Mouse (Mus musculus) small intestine, adult 2 months (tissue): ENCODE results near the gene Lmx1a. TPM values are rescaled to one million over a fixed set of nuclear protein-coding genes. Genes with fewer than 3 reads are reported as not detected.

Experiments used
- H3K27ac ChIP-seq: fragments of 200-500 bp; 2 replicates; pipeline ENCODE4 v1.5.1; 2012; ENCODE audit warnings: low read depth, low read length, control low read depth, inconsistent platforms; ENCODE audit not compliant: insufficient read depth
- H3K27me3 ChIP-seq: fragments of 200-500 bp; 2 replicates; pipeline ENCODE4 v1.6.1; 2012; ENCODE audit warnings: mild to moderate bottlenecking, moderate library complexity, low read length, inconsistent platforms; ENCODE audit not compliant: control insufficient read depth, insufficient read depth
- H3K36me3 ChIP-seq: fragments of 200-500 bp; 2 replicates; pipeline ENCODE4 v1.6.1; 2012; ENCODE audit warnings: mild to moderate bottlenecking, low read length, control low read depth, inconsistent platforms; ENCODE audit not compliant: control insufficient read depth, insufficient read depth
- H3K4me1 ChIP-seq: fragments of 200-500 bp; 2 replicates; pipeline ENCODE4 v1.6.1; 2012; ENCODE audit warnings: low read length, inconsistent platforms, mixed read lengths; ENCODE audit not compliant: control insufficient read depth, insufficient read depth, insufficient read length
- H3K4me3 ChIP-seq: fragments of 200-500 bp; 2 replicates; pipeline ENCODE4 v1.5.1; 2012; ENCODE audit warnings: low read depth, mild to moderate bottlenecking, control low read depth, inconsistent platforms, low read length, moderate library complexity
- CTCF ChIP-seq: fragments of 200-500 bp; IDR thresholded peaks from 2 replicates; pipeline ENCODE4 v1.5.1; 2012; ENCODE audit warnings: low read depth, mild to moderate bottlenecking, control low read depth, inconsistent platforms, low read length, moderate library complexity, mixed read lengths; ENCODE audit not compliant: insufficient replicate concordance, insufficient read length; ENCODE audit errors: extremely low read depth
- POLR2A ChIP-seq: fragments of 200-500 bp; IDR thresholded peaks from 2 replicates; pipeline ENCODE4 v1.6.1; 2012; ENCODE audit warnings: low read depth, mild to moderate bottlenecking, control low read depth, inconsistent platforms, low read length, moderate library complexity
- WGBS: fragments of 180-500 bp; shearing (Covaris S2); methylation state at CpG from one replicate; pipeline ENCODE4 v1.1.7; 2018; 5-methylcytosine and 5-hydroxymethylcytosine counted together
- polyA plus RNA-seq: library from polyadenylated mRNA; depleted of rRNA; stranded (reverse); fragments of >200 nt; gene quantifications from 2 replicates; pipeline ENCODE4 v1.2.3, GENCODE M21; 2012; rRNA removed

The Lmx1a gene
- polyA plus RNA-seq, 1 experiment, result 0.35 TPM

GRCm38 (mm10) chr1:167885776-167886175 lies 196.7 kb downstream of the Lmx1a start:
- TF ChIP-seq CTCF, result no peak
- no peak for TF ChIP-seq POLR2A
- H3K4me3 ChIP-seq, result no peak overlapping the region
- H3K27me3 ChIP-seq, result no peaks in the 10 kb centered on the region; the same call in 1 of the 2 replicates
- no peaks in the 10 kb centered on the region for H3K36me3 ChIP-seq
- H3K4me1 ChIP-seq, result no peaks in the 10 kb centered on the region
- 87% methylated on average over 5 of the region's 5 CpGs for WGBS
- H3K27ac ChIP-seq, result no peak overlapping the region

GRCm38 (mm10) chr1:167888120-167888519 lies 199.1 kb downstream of the Lmx1a start:
- WGBS, result 50% methylated on average over 5 of the region's 5 CpGs
- no peak overlapping the region for H3K4me3 ChIP-seq
- no peaks in the 10 kb centered on the region; the same call in 1 of the 2 replicates for H3K27me3 ChIP-seq
- no peaks in the 10 kb centered on the region for H3K4me1 ChIP-seq
- no peak for TF ChIP-seq POLR2A
- no peak for TF ChIP-seq CTCF
- H3K36me3 ChIP-seq, result no peaks in the 10 kb centered on the region
- no peak overlapping the region for H3K27ac ChIP-seq

GRCm38 (mm10) chr1:167888816-167889215 lies 199.8 kb downstream of the Lmx1a start:
- no peaks in the 10 kb centered on the region; the same call in 1 of the 2 replicates for H3K27me3 ChIP-seq
- no peak overlapping the region for H3K27ac ChIP-seq
- H3K36me3 ChIP-seq, result no peaks in the 10 kb centered on the region
- H3K4me3 ChIP-seq, result no peak overlapping the region
- H3K4me1 ChIP-seq, result no peaks in the 10 kb centered on the region
- TF ChIP-seq CTCF (no peak), POLR2A (no peak)
- WGBS, result 24% methylated on average over 9 of the region's 9 CpGs

DNA sequence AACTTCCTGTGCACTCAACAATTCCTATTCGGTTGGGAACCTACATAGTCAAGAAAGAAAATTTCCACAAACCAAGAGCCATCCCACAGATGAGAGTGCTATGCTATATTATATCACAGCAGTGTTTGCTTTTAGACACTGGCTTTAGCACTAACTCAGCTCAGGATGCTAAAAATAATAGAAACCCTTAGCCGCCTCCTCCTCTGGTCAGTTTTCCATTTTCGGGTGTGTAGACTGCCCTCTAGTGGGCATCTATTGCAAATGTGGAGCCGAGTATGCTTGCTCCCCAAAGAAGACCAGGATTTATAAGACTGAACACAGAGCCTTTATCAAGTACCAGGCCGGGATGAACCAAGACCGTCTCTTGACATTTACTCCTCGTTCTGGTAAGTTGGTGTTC lies 207.2 kb downstream of the Lmx1a start:
- no peaks in the 10 kb centered on the region for H3K4me1 ChIP-seq
- no peaks in the 10 kb centered on the region for H3K27me3 ChIP-seq
- peak; percentile 24; the same call in 1 of the 2 replicates for TF ChIP-seq CTCF
- TF ChIP-seq POLR2A, result no peak
- 36% methylated on average over 7 of the region's 7 CpGs for WGBS
- no peaks in the 10 kb centered on the region for H3K36me3 ChIP-seq
- no peak overlapping the region for H3K27ac ChIP-seq
- no peak overlapping the region for H3K4me3 ChIP-seq

Other genes starting within 250 kb of the Lmx1a start
- gene Lrrc52, start 222.5 kb upstream of the Lmx1a start, polyA plus RNA-seq, result not detected in 2 replicates
- 0.13 and 0.17 TPM in 2 replicates for gene Rxrg, start 90.9 kb upstream of the Lmx1a start, polyA plus RNA-seq